Mouse (Mus musculus) c-Kit-negative CD71-positive TER-119-positive erythroid progenitor cells, embryonic 14.5 days (primary cell): ENCODE measurements at regions not wholly inside any gene's neighbourhood (a gene's known extent, or its start where the extent isn't known, plus 50 kb on each side); places are given as distances from the start of the nearest gene placed in this dataset.

Experiments used
- DNase-seq: peaks from one replicate; pipeline ENCODE4 v3.0.0-alpha.2; 2013; ENCODE audit warnings: low read depth, low spot score

DNA sequence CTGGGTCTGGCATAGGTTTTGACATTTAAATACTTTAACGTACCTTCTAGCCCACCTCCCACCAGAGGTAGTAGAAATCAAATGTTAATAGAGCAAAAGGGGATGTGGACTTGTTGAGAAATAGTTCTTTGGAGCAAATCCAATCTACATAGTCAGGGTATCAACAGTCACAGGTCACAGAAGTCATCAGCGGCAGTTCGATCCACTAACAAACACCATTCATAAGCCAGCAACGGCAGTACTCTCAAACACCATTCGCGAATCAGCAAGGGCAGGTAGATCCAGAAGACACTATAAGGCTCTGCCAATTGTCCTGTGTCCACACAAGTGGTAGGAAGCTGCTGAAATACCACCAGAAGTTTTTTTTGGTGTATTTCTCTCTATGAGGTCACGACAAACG, 374.3 kb upstream of the Sox9 start:
- no peak for DNase-seq

- DNase-seq = no peak
These were observed 369.6 kb upstream of the Sox9 start for GRCm38 (mm10) chr11:112412434-112412833.

DNA sequence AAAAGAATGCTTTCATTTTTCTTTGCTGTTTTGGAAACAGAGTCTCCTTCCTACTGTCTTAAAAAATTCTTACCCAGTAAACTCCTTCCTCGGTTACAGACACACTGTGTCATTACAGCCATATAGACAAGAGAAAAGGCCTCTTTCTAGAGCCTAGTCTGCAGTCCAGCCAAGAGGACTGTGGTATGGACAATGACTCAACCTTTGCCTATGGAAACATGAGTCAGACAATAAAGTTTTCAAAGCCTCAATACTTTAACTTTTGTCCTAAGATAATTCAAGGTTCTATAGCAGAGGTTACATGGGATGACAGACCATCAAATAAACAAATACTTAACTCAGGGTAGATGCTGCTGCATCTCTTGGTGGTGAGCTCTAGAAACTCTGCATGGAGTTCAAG, 339.4 kb upstream of the Sox9 start:
- no peak for DNase-seq

DNA sequence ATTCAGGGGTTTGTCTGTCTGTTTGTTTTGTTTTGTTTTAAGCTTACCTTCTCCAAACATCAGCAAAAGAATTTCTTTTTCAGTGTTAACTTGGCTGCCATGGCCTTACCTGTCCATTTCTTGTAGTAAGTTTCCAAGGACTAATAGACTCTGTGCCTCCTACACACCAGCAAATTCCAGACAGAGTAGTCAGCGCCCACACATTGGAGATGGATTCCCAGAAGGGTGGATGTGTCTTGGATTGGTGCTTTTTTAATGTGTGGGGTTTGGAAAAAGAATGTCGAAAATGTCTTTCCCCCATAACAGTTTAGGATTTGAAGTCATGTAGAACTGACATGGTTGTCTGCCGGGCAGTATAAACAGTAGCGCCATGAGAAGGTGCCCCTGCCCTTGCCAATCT, 338.1 kb upstream of the Sox9 start:
- DNase-seq = no peak

GRCm38 (mm10) chr11:112449632-112450031, 332.4 kb upstream of the Sox9 start:
- no peak for DNase-seq

DNA sequence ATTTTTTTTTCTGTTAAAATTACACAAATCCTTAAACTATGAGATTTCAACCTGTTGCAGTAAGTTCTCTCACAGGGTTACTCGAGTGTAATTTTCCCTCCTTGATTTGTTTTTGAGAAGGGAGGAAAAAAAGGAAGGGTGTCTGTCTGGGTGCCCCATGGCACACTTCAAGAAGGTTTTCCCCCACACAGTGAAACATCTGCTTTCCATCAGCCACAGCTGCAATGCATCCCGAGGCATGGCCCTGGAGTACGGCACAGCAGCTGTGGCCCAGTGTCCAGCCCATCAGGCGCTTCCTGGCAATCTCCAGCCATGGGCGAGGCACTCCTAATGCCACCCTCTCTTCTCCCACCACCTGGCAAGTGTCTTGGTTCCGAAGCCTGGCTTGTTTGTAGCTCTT, 331.8 kb upstream of the Sox9 start:
- no peak for DNase-seq

GRCm38 (mm10) chr11:112458075-112458474, 323.9 kb upstream of the Sox9 start:
- no peak for DNase-seq

DNA sequence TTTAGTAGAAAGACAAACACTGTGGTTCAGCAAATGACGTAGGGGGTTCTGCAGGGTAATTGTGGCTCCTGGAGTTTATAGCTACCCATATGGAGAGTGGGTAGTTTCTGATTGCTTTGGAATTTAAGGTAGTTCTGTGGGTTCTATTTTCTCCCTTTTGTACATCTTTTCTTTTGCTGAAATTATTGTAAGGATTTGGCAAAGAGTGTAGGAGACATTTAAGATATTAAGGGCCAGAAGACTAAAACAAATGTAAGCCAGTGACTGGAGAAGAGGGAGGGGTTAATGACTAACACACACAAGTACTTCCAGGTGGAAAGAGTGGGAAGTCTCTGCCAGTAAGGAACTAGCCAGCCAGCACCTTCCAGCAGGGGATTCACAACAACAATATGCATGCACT, 318.9 kb upstream of the Sox9 start:
- DNase-seq = no peak

DNA sequence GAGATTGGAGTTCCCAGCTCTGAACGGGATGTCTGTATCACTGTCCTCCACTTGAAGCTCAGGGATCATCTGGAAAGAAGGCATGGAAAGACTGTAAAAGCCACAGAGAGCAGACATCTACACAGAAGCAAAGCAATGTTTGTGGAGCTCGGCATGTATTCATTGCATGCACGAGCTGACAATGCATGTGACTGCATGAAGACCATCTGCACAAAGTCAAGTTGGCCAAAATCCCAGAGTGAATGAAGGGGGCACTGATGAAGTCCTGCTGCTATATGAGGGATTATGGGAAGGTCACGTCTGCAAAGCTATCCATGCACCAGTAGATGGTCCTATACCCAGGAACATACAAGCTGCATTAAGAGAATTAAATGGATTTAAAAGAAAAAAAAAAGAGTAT, 317.6 kb upstream of the Sox9 start:
- no peak for DNase-seq

GRCm38 (mm10) chr11:112470336-112470735, 311.7 kb upstream of the Sox9 start:
- no peak for DNase-seq

GRCm38 (mm10) chr11:112473237-112473636, 308.8 kb upstream of the Sox9 start:
- no peak for DNase-seq

DNA sequence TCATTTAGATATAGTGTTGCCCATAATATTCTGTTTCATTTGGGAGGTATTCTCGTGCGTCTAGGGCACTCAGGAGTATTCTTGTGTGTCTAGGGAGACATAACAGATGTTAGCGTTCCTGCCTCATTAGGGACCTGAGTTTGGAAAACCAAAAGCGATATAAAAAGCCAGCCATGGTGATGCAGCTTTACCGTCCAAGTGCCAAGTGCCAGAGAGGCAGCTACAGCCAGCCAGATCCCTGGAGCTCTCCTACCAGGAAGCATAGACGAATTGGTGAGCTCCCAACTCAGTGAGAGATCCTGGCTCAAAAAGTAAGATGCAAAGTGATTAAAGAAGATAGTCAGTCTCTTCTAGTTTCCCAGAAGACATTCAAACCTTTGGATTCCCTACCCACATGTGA, 308.3 kb upstream of the Sox9 start:
- no peak for DNase-seq

DNA sequence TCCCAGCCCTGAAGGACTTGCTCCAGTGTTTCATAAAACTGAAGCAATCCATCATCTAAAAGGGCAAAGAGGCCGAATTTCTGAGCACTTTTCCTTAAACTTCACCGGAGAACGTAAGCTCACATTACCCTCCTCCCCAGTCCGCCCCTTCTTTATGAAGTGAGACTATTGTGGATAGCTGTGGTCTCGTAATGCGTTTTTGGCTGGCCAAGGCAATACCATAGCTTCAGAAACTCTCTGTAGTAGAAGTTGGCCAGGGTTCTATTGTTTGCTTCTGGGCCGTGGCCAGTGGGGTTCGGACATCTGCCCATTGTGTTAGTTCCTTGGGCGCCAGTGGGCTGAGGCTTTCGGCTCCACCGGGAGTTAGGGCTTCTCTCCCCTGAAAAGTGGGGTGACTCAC, 301.7 kb upstream of the Sox9 start:
- DNase-seq = no peak

DNA sequence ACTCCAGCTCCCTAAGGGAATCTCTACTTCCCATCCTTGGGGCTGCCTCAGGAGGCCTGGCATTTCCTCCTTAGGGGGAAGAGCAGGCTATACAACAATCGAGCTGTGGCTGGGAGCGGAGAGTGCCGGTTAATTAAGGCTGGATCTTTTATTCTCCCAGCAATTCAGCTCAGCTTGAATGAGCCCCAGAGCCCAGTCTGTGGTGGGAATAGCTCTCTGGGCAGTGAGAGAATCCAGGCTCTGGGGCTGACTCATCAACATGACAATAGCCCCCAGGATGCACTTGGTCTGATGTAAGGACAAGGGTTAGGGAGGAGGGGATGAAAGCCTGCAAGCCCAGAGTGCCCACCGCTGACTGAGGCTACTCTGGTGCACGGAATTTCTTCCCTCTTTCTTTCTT, 280.2 kb upstream of the Sox9 start:
- no peak for DNase-seq

DNA sequence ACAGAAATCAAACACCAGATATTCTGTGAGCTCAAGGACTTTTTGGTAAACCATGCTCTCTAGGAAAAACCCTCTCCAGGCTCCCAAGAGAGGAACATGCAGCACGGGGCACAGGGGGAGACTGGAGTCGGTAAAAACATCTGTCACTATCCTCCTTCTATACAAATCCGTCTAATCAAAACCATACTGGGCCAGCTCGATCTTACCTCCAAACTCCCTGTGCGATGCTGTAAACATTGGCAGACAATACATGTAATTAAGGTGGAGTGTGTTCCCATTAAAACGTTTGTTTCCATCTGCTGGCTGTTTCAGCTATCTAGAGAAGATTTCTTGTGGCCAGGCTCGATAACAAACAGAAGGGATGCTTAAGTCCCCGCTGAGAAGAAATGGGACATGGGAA, 262.9 kb upstream of the Sox9 start:
- DNase-seq = no peak

DNA sequence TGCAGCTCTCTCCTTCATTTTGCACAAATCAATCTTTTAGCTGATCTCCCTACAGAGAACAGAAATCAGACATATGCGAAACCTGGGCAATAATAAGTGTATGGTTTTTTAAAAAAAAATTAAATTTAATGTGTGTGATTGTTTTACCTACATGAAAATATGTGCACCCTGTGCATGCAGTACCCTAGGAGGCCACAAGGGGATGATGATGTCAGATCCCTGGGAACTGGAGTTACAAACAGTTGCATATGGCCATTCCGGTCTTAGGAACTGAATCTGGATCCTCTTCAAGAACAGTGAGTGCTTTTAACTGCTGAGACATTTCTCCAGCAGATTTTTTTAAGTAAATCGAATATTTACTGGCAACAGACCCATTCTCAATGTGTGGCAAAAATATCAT, 257.0 kb upstream of the Sox9 start:
- DNase-seq = no peak

DNA sequence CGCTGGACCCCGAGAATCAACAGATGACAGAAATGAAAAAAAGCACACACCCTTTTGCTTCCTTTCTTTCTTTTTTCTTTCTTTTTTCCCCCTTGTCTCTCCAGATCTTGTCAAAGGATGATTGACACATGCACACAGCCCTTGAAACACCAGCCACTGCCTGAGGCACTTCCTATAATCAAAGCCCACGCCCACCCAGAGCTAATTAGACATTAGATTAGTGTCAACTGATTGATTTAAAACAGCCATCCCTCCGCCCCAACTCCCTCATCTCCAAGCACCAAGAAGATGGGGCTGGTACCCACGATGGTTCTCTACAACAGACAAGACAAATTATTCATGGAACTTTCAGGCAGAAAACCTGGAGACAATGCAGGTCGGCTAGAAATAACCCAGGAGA, 239.5 kb upstream of the Sox9 start:
- DNase-seq = no peak

GRCm38 (mm10) chr11:112543473-112543872, 238.6 kb upstream of the Sox9 start:
- no peak for DNase-seq

DNA sequence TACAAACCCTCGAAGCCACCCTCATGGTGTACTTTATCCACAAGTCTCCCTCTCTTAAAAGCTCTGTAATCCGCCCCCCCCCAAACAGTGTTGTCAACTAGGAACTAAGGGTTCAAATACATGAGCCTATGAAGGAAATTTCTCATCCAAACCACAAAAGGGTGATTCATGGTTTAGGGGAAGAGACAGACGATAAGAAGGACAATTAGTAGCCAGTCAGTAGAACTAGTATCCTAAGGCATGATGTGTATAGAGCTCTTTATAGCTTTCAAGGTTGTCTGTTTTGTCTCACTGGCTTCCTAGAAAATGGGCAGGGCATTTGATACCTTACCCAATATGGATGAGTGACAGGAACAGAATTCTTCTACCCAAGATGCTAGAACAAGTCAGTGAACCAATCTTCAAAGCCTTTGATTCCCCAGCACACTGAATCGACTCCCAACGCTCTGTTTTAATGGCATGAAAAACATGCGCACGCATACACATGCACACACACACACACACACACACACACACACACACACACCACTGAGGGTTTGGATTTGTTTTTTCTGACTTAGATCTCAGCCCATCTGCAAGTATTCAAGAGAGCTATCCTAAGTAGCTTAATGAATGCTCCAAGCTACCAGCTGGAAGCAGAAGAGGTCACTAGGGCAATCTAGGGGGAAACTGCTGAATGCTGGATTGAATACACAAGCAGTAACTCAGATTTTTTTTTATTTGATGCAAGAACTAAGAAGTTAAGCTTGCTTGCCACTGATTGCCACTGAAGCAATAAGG, 236.6 kb upstream of the Sox9 start:
- no peak for DNase-seq

DNA sequence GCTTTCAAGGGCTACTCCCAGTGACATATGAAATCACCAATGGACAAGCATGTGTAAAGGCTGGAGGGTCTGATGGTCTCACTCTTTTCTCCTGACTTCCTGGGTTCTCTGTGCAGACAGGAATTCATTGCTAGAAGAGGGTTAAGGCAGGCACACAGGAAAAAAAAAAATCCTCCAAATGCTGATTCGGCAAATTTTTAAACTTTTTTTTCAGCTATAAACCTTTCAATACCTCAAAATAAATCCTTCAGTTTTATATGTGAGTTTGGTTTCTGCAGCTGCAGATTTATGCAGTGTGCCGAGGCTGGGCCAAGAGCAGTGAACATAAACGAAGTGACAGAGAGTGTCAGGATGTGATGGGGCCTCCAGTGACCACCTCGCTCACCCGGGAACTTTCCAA, 235.9 kb upstream of the Sox9 start:
- DNase-seq = no peak

GRCm38 (mm10) chr11:112552838-112553237, 229.2 kb upstream of the Sox9 start:
- DNase-seq = no peak

GRCm38 (mm10) chr11:112563027-112563426, 219.0 kb upstream of the Sox9 start:
- DNase-seq = no peak

DNA sequence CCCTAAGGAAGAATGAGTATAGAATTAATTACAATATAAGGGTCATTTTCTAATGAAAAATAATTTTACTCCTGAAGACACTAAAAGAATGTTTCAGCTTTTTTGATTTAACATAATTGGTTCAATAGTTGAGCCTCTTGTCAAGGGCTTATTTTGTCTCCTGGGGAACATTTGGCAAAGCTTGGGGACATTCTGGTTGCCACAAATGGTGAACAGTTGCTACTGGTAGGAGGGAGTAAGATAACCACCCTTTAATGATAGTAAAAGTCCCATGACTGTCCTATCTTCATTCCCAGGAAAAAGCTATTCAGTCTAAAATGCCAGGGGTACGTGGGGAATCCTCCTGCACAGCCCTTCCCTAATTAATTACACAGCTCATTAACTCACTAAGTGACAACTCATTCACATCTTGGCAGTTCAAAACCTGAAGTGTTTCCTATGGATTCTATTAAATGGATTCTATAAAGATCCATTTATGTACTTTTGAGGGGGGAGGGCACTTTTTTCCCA, 217.3 kb upstream of the Sox9 start:
- DNase-seq = no peak

DNA sequence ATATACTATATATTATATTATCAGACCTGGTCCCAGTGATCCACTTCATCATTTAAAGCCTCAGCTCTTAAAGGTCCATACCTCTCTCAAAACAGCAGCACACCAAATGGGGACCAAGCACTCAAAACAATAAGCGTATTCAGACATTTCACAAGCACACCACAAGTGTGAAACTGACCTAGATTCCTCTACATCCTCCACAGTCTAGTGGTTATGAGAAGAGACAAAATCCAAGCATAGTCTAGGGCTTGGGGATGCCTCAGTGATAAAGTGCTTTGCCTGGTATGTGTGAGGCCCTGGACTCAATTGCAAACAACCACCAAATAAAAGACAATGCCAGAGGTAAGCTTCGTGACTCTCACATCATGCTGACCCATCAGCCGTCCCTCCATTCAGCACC, 216.0 kb upstream of the Sox9 start:
- DNase-seq = no peak
